Mouse (Mus musculus): ENCODE results near the gene Nudt17. TPM values are rescaled to one million over a fixed set of nuclear protein-coding genes. Genes with fewer than 3 reads are reported as not detected.
"Not testable (repeated sequence)": the region's sequence is repeated elsewhere in the genome, so short reads cannot be mapped to it uniquely, and the experiment has no call there.

Nudt17 gene
- polyA plus RNA-seq, 1 experiment from 2014 or later: 17.3 TPM

DNA sequence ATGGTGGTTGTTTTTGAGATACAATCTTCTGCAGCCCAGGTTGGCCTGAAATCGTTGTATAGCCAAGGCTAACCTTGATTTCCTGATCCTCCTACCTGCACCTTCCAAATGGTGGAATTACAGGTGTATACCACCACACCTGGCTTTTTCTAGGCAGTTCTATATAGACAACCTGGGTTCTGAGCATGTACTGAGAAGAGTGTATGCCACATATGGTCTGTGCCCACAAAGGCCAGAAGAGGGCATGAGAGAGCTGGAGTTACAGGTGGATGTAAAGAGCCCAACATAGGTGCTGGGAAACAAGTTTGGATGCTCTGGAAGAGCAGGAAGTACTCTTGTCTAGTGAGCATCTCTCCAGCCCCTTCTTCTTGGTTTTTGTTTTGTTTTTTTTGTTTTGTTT, 41.0 kb downstream of the Nudt17 start:
- peaks cover 9% of the 10 kb centered on the region; the same call in 1 of the 2 replicates for H3K27me3 ChIP-seq (ENCODE audit: control insufficient read depth, insufficient read depth, low read length)
- WGBS: 52% methylated on average over 1 of the region's 1 CpGs
- no peak overlapping the region for H3K9ac ChIP-seq
- H3K9me3 ChIP-seq (ENCODE audit: control insufficient read depth, low read length): no peaks in the 10 kb centered on the region
- no peak overlapping the region for H3K27ac ChIP-seq
- no peak for DNase-seq (ENCODE audit: low spot score)
- H3K4me1 ChIP-seq (replicated peaks; ENCODE audit: control insufficient read depth, insufficient read depth, low read length): peaks cover 10% of the 10 kb centered on the region; the same call in 1 of the 2 replicates
- H3K36me3 ChIP-seq (replicated peaks; ENCODE audit: control insufficient read depth, insufficient read depth): no peaks in the 10 kb centered on the region
- H3K4me2 ChIP-seq (replicated peaks): no peak overlapping the region
- H3K4me3 ChIP-seq (replicated peaks; ENCODE audit: low read length): no peak overlapping the region
- ATAC-seq (ENCODE audit: low FRiP score): no peak

DNA sequence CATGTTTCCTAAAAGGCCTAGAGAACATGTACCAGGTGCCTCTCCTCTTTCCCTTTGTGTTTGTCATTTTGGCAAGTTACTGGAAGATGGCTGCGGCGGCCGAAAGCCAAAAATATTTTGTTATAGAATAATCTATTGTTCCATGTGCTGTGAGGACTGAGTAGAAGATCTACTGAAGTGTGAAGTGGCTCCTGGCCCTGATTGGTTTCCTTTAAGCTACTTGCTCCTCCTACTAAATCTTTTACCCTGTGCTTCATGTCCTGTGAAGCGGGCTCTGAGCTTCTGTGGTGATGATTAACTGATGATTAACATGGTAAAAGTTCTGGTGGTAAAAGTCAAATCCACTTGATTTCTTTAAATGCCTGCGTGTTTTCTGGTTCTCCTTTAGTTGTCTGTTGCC, 41.4 kb downstream of the Nudt17 start:
- DNase-seq (ENCODE audit: low spot score): no peak
- WGBS: 96% methylated on average over 5 of the region's 5 CpGs
- no peaks in the 10 kb centered on the region for H3K36me3 ChIP-seq (replicated peaks; ENCODE audit: control insufficient read depth, insufficient read depth)
- ATAC-seq (ENCODE audit: low FRiP score): no peak
- no peaks in the 10 kb centered on the region for H3K9me3 ChIP-seq (ENCODE audit: control insufficient read depth, low read length)
- H3K4me1 ChIP-seq (replicated peaks; ENCODE audit: control insufficient read depth, insufficient read depth, low read length): peaks cover 10% of the 10 kb centered on the region; the same call in 1 of the 2 replicates
- H3K27me3 ChIP-seq (ENCODE audit: control insufficient read depth, insufficient read depth, low read length): peaks cover 9% of the 10 kb centered on the region; the same call in 1 of the 2 replicates
- no peak overlapping the region for H3K4me3 ChIP-seq (replicated peaks; ENCODE audit: low read length)
- no peak overlapping the region for H3K9ac ChIP-seq
- H3K4me2 ChIP-seq (replicated peaks): no peak overlapping the region
- no peak overlapping the region for H3K27ac ChIP-seq

DNA sequence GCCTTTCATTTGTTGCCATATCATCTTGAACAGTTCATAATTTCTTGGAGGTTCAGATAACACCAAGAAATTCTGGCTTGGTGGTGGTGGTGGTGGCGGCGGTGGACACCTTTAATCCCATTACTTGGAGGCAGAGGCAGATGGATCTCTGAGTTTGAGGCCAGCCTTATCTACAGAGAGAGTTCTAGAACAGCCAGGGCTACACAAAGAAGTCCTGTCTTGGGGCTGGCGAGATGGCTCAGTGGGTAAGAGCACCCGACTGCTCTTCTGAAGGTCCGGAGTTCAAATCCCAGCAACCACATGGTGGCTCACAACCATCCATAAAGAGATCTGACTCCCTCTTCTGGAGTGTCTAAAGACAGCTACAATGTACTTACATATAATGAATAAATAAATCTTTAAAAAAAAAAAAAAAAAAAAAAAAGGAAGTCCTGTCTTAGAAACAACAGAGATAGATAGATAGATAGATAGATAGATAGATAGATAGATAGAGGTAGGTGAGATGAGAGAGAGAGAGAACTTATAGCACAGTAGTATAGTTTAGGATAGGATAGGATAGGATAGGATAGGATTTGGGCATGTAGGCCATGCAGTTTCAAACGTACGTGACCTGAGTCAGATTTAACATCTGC, 42.5 kb downstream of the Nudt17 start:
- H3K4me3 ChIP-seq (replicated peaks; ENCODE audit: low read length); ATAC-seq (ENCODE audit: low FRiP score); DNase-seq (ENCODE audit: low spot score); H3K4me1 ChIP-seq (replicated peaks; ENCODE audit: control insufficient read depth, insufficient read depth, low read length); H3K36me3 ChIP-seq (replicated peaks; ENCODE audit: control insufficient read depth, insufficient read depth); H3K27ac ChIP-seq; H3K9me3 ChIP-seq (ENCODE audit: control insufficient read depth, low read length); H3K9ac ChIP-seq; H3K27me3 ChIP-seq (ENCODE audit: control insufficient read depth, insufficient read depth, low read length); H3K4me2 ChIP-seq (replicated peaks): not testable (repeated sequence)
- WGBS: 92% methylated on average over 7 of the region's 7 CpGs

DNA sequence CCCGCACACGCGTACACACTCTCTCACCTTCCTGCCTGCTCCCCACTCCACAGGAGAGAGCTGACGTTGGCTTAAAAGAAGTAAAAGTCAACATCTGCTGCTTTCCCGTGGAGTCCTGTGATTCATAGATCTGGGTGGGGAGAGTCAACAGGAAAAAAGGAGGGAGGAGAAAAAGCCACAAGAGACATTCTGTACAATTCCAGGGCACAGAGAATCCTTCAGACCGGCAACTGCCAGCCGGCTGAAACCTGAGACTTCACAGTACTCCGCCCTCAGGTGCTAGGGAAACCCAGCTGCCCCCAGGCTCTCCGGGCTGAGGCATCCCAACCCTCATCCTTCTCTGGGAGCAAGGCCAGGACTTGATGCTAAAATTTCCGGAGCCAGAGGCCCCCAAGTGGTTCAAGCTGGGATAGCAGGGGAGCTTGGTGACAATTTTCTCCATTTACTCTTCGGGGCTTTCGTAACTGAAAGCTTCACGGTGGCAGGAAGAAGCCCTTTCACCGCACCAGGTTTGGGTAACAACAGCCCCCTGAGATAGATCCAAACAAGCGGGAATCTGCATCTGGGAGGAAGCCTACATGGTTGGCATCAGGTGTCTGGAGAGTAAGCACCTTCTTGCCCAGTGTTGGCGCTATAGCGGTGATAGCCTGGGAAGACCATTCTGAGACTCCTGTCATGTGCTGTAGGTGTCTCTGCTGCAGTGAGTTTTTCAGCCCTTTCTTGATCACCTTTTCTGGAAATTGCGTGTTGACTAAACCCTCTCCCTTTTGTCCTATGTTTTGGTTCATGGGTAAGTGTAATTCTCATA, 44.7 kb downstream of the Nudt17 start:
- WGBS: 6% methylated on average over 17 of the region's 18 CpGs
- DNase-seq (ENCODE audit: low spot score) (peak; percentile 90), ATAC-seq (ENCODE audit: low FRiP score) (peak; percentile 84)
- Histone ChIP-seq H3K27me3 (ENCODE audit: control insufficient read depth, insufficient read depth, low read length) (no peaks in the 10 kb centered on the region), H3K36me3 (replicated peaks; ENCODE audit: control insufficient read depth, insufficient read depth) (no peaks in the 10 kb centered on the region), H3K4me3 (replicated peaks; ENCODE audit: low read length) (peak overlapping the region; percentile 22), H3K27ac (peak overlapping the region; percentile 45; the same call in 1 of the 2 replicates), H3K9ac (peak overlapping the region; percentile 50), H3K4me2 (replicated peaks) (peak overlapping the region; percentile 60), H3K9me3 (ENCODE audit: control insufficient read depth, low read length) (no peaks in the 10 kb centered on the region), H3K4me1 (replicated peaks; ENCODE audit: control insufficient read depth, insufficient read depth, low read length) (0 out of 2 replicates have a peak, but pooled peaks cover 10% of the 10 kb centered on the region)

DNA sequence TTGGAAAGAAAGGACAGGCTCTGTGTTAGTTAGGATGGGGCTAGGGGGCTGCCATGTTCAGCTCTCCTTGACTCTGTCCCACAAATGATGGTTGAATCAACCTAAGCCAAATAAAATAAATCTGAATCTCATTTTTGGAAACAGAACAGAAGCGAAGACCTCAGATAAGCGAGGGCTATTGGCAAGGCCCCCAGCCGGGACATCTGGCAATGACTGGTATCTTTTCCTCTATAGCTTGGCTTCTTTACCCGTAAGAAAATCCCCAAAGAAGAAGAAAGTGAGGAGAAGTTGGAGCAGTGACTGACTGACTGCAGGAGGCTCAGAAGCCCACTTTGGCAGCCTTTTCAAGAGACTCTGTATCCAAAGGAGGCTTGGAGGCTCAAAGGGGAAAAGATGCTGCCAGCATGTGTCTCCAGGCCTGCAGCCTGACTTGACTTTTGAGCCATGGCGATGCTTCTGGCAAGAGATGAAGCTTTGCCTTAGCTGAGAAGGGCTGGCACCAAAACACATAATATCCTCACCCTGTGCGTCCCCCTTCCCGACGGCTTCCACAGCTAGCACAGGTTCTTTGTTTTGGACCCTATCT, 45.5 kb downstream of the Nudt17 start:
- Histone ChIP-seq H3K4me2 (replicated peaks) (peak overlapping the region; percentile 60), H3K9ac (peak overlapping the region; percentile 50; the same call in 1 of the 2 replicates), H3K9me3 (ENCODE audit: control insufficient read depth, low read length) (no peaks in the 10 kb centered on the region), H3K4me3 (replicated peaks; ENCODE audit: low read length) (no peak overlapping the region), H3K27ac (peak overlapping the region; percentile 45), H3K4me1 (replicated peaks; ENCODE audit: control insufficient read depth, insufficient read depth, low read length) (0 out of 2 replicates have a peak, but pooled peaks cover 10% of the 10 kb centered on the region), H3K27me3 (ENCODE audit: control insufficient read depth, insufficient read depth, low read length) (no peaks in the 10 kb centered on the region), H3K36me3 (replicated peaks; ENCODE audit: control insufficient read depth, insufficient read depth) (no peaks in the 10 kb centered on the region)
- DNase-seq (ENCODE audit: low spot score) (no peak), ATAC-seq (ENCODE audit: low FRiP score) (no peak; the same call in 1 of the 2 replicates)
- WGBS: 52% methylated on average over 8 of the region's 8 CpGs

DNA sequence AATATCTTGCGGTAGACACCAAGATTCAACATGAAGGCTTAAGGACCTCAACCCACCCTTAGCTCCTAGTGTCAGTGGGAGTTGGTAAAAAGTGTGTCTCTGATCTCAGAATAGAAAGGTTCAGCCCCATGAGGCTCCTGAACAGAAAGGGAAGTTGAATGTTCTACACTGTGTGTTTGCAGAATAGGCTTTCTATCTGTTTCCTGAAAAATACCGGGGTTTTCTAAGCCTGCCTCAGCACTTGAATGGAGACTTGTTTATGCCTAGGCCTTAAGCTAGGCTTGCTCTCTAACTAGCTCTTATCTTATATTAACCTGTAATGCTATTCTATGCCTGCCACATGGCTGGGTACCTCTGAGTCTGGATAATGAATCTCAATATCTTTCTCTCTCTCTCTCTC, 47.5 kb downstream of the Nudt17 start:
- Histone ChIP-seq H3K36me3 (replicated peaks; ENCODE audit: control insufficient read depth, insufficient read depth) (peaks cover 5% of the 10 kb centered on the region; the same call in 1 of the 2 replicates), H3K27me3 (ENCODE audit: control insufficient read depth, insufficient read depth, low read length) (no peaks in the 10 kb centered on the region), H3K27ac (no peak overlapping the region), H3K4me3 (replicated peaks; ENCODE audit: low read length) (no peak overlapping the region), H3K9me3 (ENCODE audit: control insufficient read depth, low read length) (no peaks in the 10 kb centered on the region), H3K4me2 (replicated peaks) (no peak overlapping the region), H3K9ac (no peak overlapping the region), H3K4me1 (replicated peaks; ENCODE audit: control insufficient read depth, insufficient read depth, low read length) (0 out of 2 replicates have a peak, but pooled peaks cover 10% of the 10 kb centered on the region)
- no peak for DNase-seq (ENCODE audit: low spot score)
- no peak for ATAC-seq (ENCODE audit: low FRiP score)
- 87% methylated on average over 2 of the region's 2 CpGs for WGBS

Other genes with a start within 250 kb of the Nudt17 start
- gene Hfe2, start 183.4 kb downstream of the Nudt17 start, polyA plus RNA-seq (2014; fragmentation: Nextera tagmentation; extraction: Ambion mirVana): 1.9 and 2.1 TPM in 2 replicates
- 53.2 and 71.4 TPM in 2 replicates for gene Txnip, start 150.6 kb downstream of the Nudt17 start, polyA plus RNA-seq (2014; fragmentation: Nextera tagmentation; extraction: Ambion mirVana)
- 0.39 TPM in 1 of 2 replicates, not detected in the other for gene Gm16253, start 131.6 kb downstream of the Nudt17 start, polyA plus RNA-seq (2014; fragmentation: Nextera tagmentation; extraction: Ambion mirVana)
- 11.0 and 18.5 TPM in 2 replicates for gene Polr3gl, start 114.4 kb downstream of the Nudt17 start, polyA plus RNA-seq (2014; fragmentation: Nextera tagmentation; extraction: Ambion mirVana)
- 17.5 and 22.3 TPM in 2 replicates for gene Ankrd34a, start 111.9 kb downstream of the Nudt17 start, polyA plus RNA-seq (2014; fragmentation: Nextera tagmentation; extraction: Ambion mirVana)
- 6.1 and 6.4 TPM in 2 replicates for gene Lix1l, start 107.4 kb downstream of the Nudt17 start, polyA plus RNA-seq (2014; fragmentation: Nextera tagmentation; extraction: Ambion mirVana)
- 101 and 104 TPM in 2 replicates for gene Rbm8a, start 78.6 kb downstream of the Nudt17 start, polyA plus RNA-seq (2014; fragmentation: Nextera tagmentation; extraction: Ambion mirVana)
- 57.0 and 58.2 TPM in 2 replicates for gene Pex11b, start 73.2 kb downstream of the Nudt17 start, polyA plus RNA-seq (2014; fragmentation: Nextera tagmentation; extraction: Ambion mirVana)
- gene Gm42957, start 73.1 kb downstream of the Nudt17 start, polyA plus RNA-seq (2014; fragmentation: Nextera tagmentation; extraction: Ambion mirVana): 0.07 TPM in 1 of 2 replicates, not detected in the other
- gene Itga10, start 63.0 kb downstream of the Nudt17 start, polyA plus RNA-seq (2014; fragmentation: Nextera tagmentation; extraction: Ambion mirVana): 0.86 and 0.99 TPM in 2 replicates
- gene Ankrd35, start 38.4 kb downstream of the Nudt17 start, polyA plus RNA-seq (2014; fragmentation: Nextera tagmentation; extraction: Ambion mirVana): 1.7 and 1.8 TPM in 2 replicates
- gene Pias3, start 12.2 kb downstream of the Nudt17 start, polyA plus RNA-seq (2014; fragmentation: Nextera tagmentation; extraction: Ambion mirVana): 27.5 and 29.3 TPM in 2 replicates
- gene Polr3c, start 19.1 kb upstream of the Nudt17 start, polyA plus RNA-seq (2014; fragmentation: Nextera tagmentation; extraction: Ambion mirVana): 28.1 and 28.3 TPM in 2 replicates
- 79.4 and 89.2 TPM in 2 replicates for gene Rnf115, start 19.1 kb upstream of the Nudt17 start, polyA plus RNA-seq (2014; fragmentation: Nextera tagmentation; extraction: Ambion mirVana)
- 0.09 and 0.16 TPM in 2 replicates for gene Pdzk1, start 120.7 kb upstream of the Nudt17 start, polyA plus RNA-seq (2014; fragmentation: Nextera tagmentation; extraction: Ambion mirVana)
- 0.27 and 0.35 TPM in 2 replicates for gene Cd160, start 120.8 kb upstream of the Nudt17 start, polyA plus RNA-seq (2014; fragmentation: Nextera tagmentation; extraction: Ambion mirVana)
- gene Gja5, start 196.1 kb upstream of the Nudt17 start, polyA plus RNA-seq (2014; fragmentation: Nextera tagmentation; extraction: Ambion mirVana): 1.3 TPM in 2 replicates
- 42.1 and 44.5 TPM in 2 replicates for gene Gpr89, start 196.8 kb upstream of the Nudt17 start, polyA plus RNA-seq (2014; fragmentation: Nextera tagmentation; extraction: Ambion mirVana)
- 0.04 TPM in 1 of 2 replicates, not detected in the other for gene Gja8, start 217.5 kb upstream of the Nudt17 start, polyA plus RNA-seq (2014; fragmentation: Nextera tagmentation; extraction: Ambion mirVana)

Data from hindbrain, embryonic 14.5 days (tissue).